Mouse (Mus musculus) spleen, adult 2 months (tissue): ENCODE measurements around the gene Mtg2.

Source experiments
- CTCF ChIP-seq: fragments of 200-500 bp; IDR thresholded peaks from 2 replicates; pipeline ENCODE4 v1.5.1; 2011; ENCODE audit warnings: mild to moderate bottlenecking, inconsistent platforms; ENCODE audit not compliant: insufficient read depth, insufficient read length, insufficient replicate concordance; ENCODE audit errors: extremely low read depth
- POLR2A ChIP-seq: fragments of 200-500 bp; IDR thresholded peaks from 2 replicates; pipeline ENCODE4 v1.6.1; 2011; ENCODE audit warnings: low read depth, low read length, inconsistent platforms

- TF ChIP-seq POLR2A (no peak), CTCF (no peak)
Observed at GRCm38 (mm10) chr2:180022751-180023150, 47.6 kb upstream of the Mtg2 start.
